Mouse (Mus musculus) ES-E14 (cell line): ENCODE measurements around the gene Tanc2. TPM values are rescaled to one million over a fixed set of nuclear protein-coding genes. Genes with fewer than 3 reads are reported as not detected.

Source experiments
- DNase-seq: peaks from one replicate; pipeline ENCODE4 v3.0.0-alpha.2; 2013; ENCODE audit warnings: low read depth, low spot score
- H3K27ac ChIP-seq: 2 replicates; pipeline ENCODE4 v1.5.1; 2012; ENCODE audit warnings: low read depth, mild to moderate bottlenecking, low read length, moderate library complexity, mixed read lengths; ENCODE audit not compliant: poor library complexity, insufficient read depth, severe bottlenecking
- H3K36me3 ChIP-seq: 2 replicates; pipeline ENCODE4 v1.6.1; 2012; ENCODE audit warnings: mild to moderate bottlenecking, low read length, moderate library complexity, mixed read lengths; ENCODE audit not compliant: control insufficient read depth, poor library complexity, insufficient read depth, severe bottlenecking
- H3K4me1 ChIP-seq, 2 experiments: fragments of 150-350 bp in 1 of 2; sonication (generic) in 1 of 2; 2 replicates each; pipeline ENCODE4 v1.6.1; 2012; ENCODE audit warnings: low read length in 2 of 2, mild to moderate bottlenecking in 1 of 2, mixed read lengths in 1 of 2; ENCODE audit not compliant: control insufficient read depth in 2 of 2, insufficient read depth in 2 of 2, poor library complexity in 1 of 2
- H3K4me3 ChIP-seq, 2 experiments: fragments of 150-350 bp in 1 of 2; sonication (generic) in 1 of 2; 2 replicates each; pipeline ENCODE4 v1.5.1; 2012; ENCODE audit warnings: low read length in 2 of 2, low read depth in 1 of 2, mild to moderate bottlenecking in 1 of 2, mixed read lengths in 1 of 2; ENCODE audit not compliant: insufficient read depth in 1 of 2, poor library complexity in 1 of 2, severe bottlenecking in 1 of 2
- H3K9ac ChIP-seq: 2 replicates; pipeline ENCODE4 v1.6.1; 2012; ENCODE audit warnings: low read depth, mild to moderate bottlenecking, low read length, mixed read lengths; ENCODE audit not compliant: poor library complexity, insufficient read depth, severe bottlenecking
- H3K9me3 ChIP-seq: fragments of 150-350 bp; sonication (generic); 2 replicates; pipeline ENCODE4 v1.6.1; 2012; ENCODE audit warnings: low read depth, mild to moderate bottlenecking, low read length; ENCODE audit not compliant: control insufficient read depth, insufficient read depth
- CHD2 ChIP-seq: IDR thresholded peaks from 2 replicates; pipeline ENCODE4 v1.6.1; 2014; ENCODE audit warnings: mild to moderate bottlenecking, low read depth, low read length, inconsistent platforms
- HCFC1 ChIP-seq: IDR thresholded peaks from 2 replicates; pipeline ENCODE4 v1.6.1; 2012; ENCODE audit warnings: low read length, inconsistent platforms, borderline replicate concordance; ENCODE audit not compliant: insufficient read depth
- MAFK ChIP-seq: IDR thresholded peaks from 2 replicates; pipeline ENCODE4 v1.6.1; 2014; ENCODE audit warnings: mild to moderate bottlenecking, low read depth, low read length, inconsistent platforms; ENCODE audit not compliant: insufficient read depth
- ZC3H11A ChIP-seq: IDR thresholded peaks from 2 replicates; pipeline ENCODE4 v1.6.1; 2012; ENCODE audit warnings: low read depth, mild to moderate bottlenecking, inconsistent platforms, low read length, borderline replicate concordance
- ZNF384 ChIP-seq: IDR thresholded peaks from 2 replicates; pipeline ENCODE4 v1.6.1; 2012; ENCODE audit warnings: low read depth, low read length, inconsistent platforms
- in situ Hi-C, 2 experiments: fragments of 600-800 bp; cut with MboI; formaldehyde crosslinking; loops; one replicate each; pipeline ENCODE4 v1.15.1; 2025; ENCODE audit warnings: low sequenced_read_pairs in 2 of 2, inconsistent platforms in 1 of 2; ENCODE audit not compliant: unreplicated experiment in 2 of 2
- total RNA-seq: library from RNA; depleted of rRNA; stranded (reverse); fragments of 300-350 nt; gene quantifications from 2 replicates; pipeline ENCODE4 v1.2.3, GENCODE M21; 2012

Gene Tanc2
- total RNA-seq, 1 experiment: 5.8 TPM

DNA sequence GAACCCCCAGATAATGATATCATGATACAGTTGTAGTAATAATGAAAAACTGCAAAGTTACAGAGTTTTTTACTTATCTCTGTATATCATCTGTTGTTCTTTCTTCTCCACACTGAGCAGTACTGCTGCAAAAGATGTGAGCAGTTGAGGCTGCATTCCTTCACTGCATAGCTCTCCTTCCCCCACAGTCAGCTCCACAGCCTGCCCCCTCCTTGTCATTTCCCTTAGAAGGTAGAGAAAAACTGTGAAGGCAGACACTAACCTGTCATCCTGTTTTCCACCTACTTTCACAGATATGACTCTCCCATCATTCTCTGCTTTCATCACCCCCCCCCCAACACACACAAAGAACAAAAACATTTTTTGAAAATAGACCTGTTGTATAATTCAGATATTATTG is 248.2 kb downstream of the Tanc2 start:
- H3K27ac ChIP-seq: no peak overlapping the region
- DNase-seq: no peak
- H3K9me3 ChIP-seq: no peaks in the 10 kb centered on the region
- in situ Hi-C loops: no loop called here
- TF ChIP-seq HCFC1 (no peak), ZC3H11A (no peak), CHD2 (no peak), ZNF384 (no peak), MAFK (no peak)
- no peaks in the 10 kb centered on the region for H3K4me1 ChIP-seq
- H3K9ac ChIP-seq: no peak overlapping the region
- no peak overlapping the region for H3K4me3 ChIP-seq
- no peaks in the 10 kb centered on the region for H3K36me3 ChIP-seq

DNA sequence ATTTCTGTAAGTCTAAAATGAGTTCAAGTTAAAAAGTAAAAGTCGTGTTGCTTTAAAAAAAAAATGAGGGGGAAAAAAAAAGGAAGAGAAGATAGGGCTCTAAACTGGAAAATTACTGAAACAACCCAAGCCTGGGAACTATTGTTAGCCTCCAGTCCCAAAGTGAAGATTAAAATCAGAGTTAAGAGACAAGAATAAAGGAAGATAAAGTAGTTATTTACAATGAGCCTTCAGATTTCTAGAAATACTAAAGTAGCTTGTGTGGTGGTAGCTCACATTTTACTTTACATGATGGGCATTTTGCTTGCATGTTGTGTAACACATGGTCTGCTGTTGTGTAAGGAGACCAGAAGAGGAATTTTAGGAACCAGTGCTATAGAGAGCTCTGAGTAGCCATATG is 256.1 kb downstream of the Tanc2 start:
- Histone ChIP-seq H3K4me1 (no peaks in the 10 kb centered on the region), H3K9ac (no peak overlapping the region), H3K9me3 (no peaks in the 10 kb centered on the region), H3K4me3 (no peak overlapping the region), H3K27ac (no peak overlapping the region), H3K36me3 (no peaks in the 10 kb centered on the region)
- DNase-seq: no peak
- in situ Hi-C loops: no loop called here
- no peak for TF ChIP-seq ZC3H11A
- TF ChIP-seq MAFK: no peak
- TF ChIP-seq HCFC1: no peak
- no peak for TF ChIP-seq CHD2
- no peak for TF ChIP-seq ZNF384

DNA sequence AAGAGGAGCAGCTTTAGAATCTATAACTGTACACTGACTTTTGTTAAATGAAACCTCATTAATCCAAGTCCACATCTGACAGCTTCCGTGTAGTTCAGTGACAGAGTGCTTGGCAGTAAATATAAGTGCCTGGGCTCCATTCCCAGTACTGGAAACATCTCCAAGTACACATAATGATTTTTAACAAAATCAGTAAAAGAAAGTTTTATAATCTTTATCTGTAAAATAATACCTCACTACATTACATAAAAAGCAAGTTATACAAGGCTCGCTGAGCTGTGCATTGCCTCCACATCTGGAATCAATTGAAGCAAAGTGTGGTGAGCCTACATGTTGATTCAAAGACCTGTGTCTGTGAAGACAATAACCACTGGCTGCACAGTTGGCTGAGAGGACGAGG is 265.7 kb downstream of the Tanc2 start:
- no peak overlapping the region for H3K27ac ChIP-seq
- H3K36me3 ChIP-seq: no peaks in the 10 kb centered on the region
- no peaks in the 10 kb centered on the region for H3K9me3 ChIP-seq
- no peak overlapping the region for H3K4me3 ChIP-seq
- H3K4me1 ChIP-seq: no peaks in the 10 kb centered on the region
- no peak for DNase-seq
- H3K9ac ChIP-seq: no peak overlapping the region
- TF ChIP-seq CHD2: no peak
- TF ChIP-seq HCFC1: no peak
- no peak for TF ChIP-seq ZNF384
- no peak for TF ChIP-seq MAFK
- TF ChIP-seq ZC3H11A: no peak
- in situ Hi-C loops: no loop called here

GRCm38 (mm10) chr11:105858063-105858462 is 268.3 kb downstream of the Tanc2 start:
- in situ Hi-C loops: no loop called here
- no peak for DNase-seq
- Histone ChIP-seq H3K9me3 (no peaks in the 10 kb centered on the region), H3K27ac (no peak overlapping the region), H3K4me1 (no peaks in the 10 kb centered on the region), H3K9ac (no peak overlapping the region), H3K4me3 (no peak overlapping the region), H3K36me3 (no peaks in the 10 kb centered on the region)
- TF ChIP-seq HCFC1: no peak
- no peak for TF ChIP-seq CHD2
- TF ChIP-seq ZNF384: no peak
- TF ChIP-seq MAFK: no peak
- no peak for TF ChIP-seq ZC3H11A

- H3K9me3 ChIP-seq: no peaks in the 10 kb centered on the region
- H3K36me3 ChIP-seq: no peaks in the 10 kb centered on the region
- H3K9ac ChIP-seq: no peak overlapping the region
- no peaks in the 10 kb centered on the region for H3K4me1 ChIP-seq
- in situ Hi-C loops: no loop called here
- DNase-seq: no peak
- no peak overlapping the region for H3K27ac ChIP-seq
- no peak for TF ChIP-seq HCFC1
- TF ChIP-seq CHD2: no peak
- no peak for TF ChIP-seq ZC3H11A
- no peak for TF ChIP-seq MAFK
- TF ChIP-seq ZNF384: no peak
- no peak overlapping the region for H3K4me3 ChIP-seq
These were observed 295.8 kb downstream of the Tanc2 start for GRCm38 (mm10) chr11:105885558-105885957.
